Mouse (Mus musculus): ENCODE measurements at regions not wholly inside any gene's neighbourhood (a gene's known extent, or its start where the extent isn't known, plus 50 kb on each side); places are given as distances from the start of the nearest gene placed in this dataset.

- no peak for DNase-seq (ENCODE audit: low read depth, low spot score)
Observed at GRCm38 (mm10) chr12:12627597-12627996, 314.1 kb downstream of the Mycn start.

GRCm38 (mm10) chr12:12625788-12626187 lies 315.9 kb downstream of the Mycn start:
- no peak for DNase-seq (ENCODE audit: low read depth, low spot score)

- no peak for DNase-seq (ENCODE audit: low read depth, low spot score)
Observed at GRCm38 (mm10) chr12:12622712-12623292, 318.9 kb downstream of the Mycn start.

- DNase-seq (ENCODE audit: low read depth, low spot score), result no peak
Observed at GRCm38 (mm10) chr12:12621506-12621905, 320.2 kb downstream of the Mycn start.

GRCm38 (mm10) chr12:12620316-12620715 lies 321.4 kb downstream of the Mycn start:
- no peak for DNase-seq (ENCODE audit: low read depth, low spot score)

GRCm38 (mm10) chr12:12619431-12619830 lies 322.3 kb downstream of the Mycn start:
- no peak for DNase-seq (ENCODE audit: low read depth, low spot score)

- DNase-seq (ENCODE audit: low read depth, low spot score), result no peak
Observed at GRCm38 (mm10) chr12:12612520-12612919, 329.2 kb downstream of the Mycn start.

- no peak for DNase-seq (ENCODE audit: low read depth, low spot score)
Observed at GRCm38 (mm10) chr12:12610861-12611260, 330.9 kb downstream of the Mycn start.

GRCm38 (mm10) chr12:12607995-12608394 lies 333.7 kb downstream of the Mycn start:
- no peak for DNase-seq (ENCODE audit: low read depth, low spot score)

GRCm38 (mm10) chr12:12606911-12607310 lies 334.8 kb downstream of the Mycn start:
- no peak for DNase-seq (ENCODE audit: low read depth, low spot score)

GRCm38 (mm10) chr12:12605495-12605894 lies 336.2 kb downstream of the Mycn start:
- no peak for DNase-seq (ENCODE audit: low read depth, low spot score)

- DNase-seq (ENCODE audit: low read depth, low spot score), result no peak
Observed at GRCm38 (mm10) chr12:12601362-12601761, 339.4 kb downstream of the Fam49a start.

- no peak for DNase-seq (ENCODE audit: low read depth, low spot score)
Observed at GRCm38 (mm10) chr12:12595399-12595798, 333.5 kb downstream of the Fam49a start.

- DNase-seq (ENCODE audit: low read depth, low spot score), result no peak
Observed at GRCm38 (mm10) chr12:12594567-12594966, 332.6 kb downstream of the Fam49a start.

GRCm38 (mm10) chr12:12593343-12593742 lies 331.4 kb downstream of the Fam49a start:
- DNase-seq (ENCODE audit: low read depth, low spot score), result no peak

- peak; percentile 14 for DNase-seq (ENCODE audit: low read depth, low spot score)
Observed at GRCm38 (mm10) chr12:12590753-12591291, 328.9 kb downstream of the Fam49a start.

- DNase-seq (ENCODE audit: low read depth, low spot score), result no peak
Observed at GRCm38 (mm10) chr12:12588771-12589370, 326.9 kb downstream of the Fam49a start.

- DNase-seq (ENCODE audit: low read depth, low spot score), result no peak
Observed at GRCm38 (mm10) chr12:12586436-12586835, 324.5 kb downstream of the Fam49a start.

GRCm38 (mm10) chr12:12581271-12582186 lies 319.6 kb downstream of the Fam49a start:
- DNase-seq (ENCODE audit: low read depth, low spot score), result no peak

- peak; percentile 30 for DNase-seq (ENCODE audit: low read depth, low spot score)
Observed at GRCm38 (mm10) chr12:12580763-12581178, 318.8 kb downstream of the Fam49a start.

GRCm38 (mm10) chr12:12578278-12578677 lies 316.3 kb downstream of the Fam49a start:
- DNase-seq (ENCODE audit: low read depth, low spot score), result no peak

- DNase-seq (ENCODE audit: low read depth, low spot score), result no peak
Observed at GRCm38 (mm10) chr12:12570563-12571251, 308.8 kb downstream of the Fam49a start.

Data from CD4-positive helper T cell, adult 2 months (primary cell).